Mouse (Mus musculus) olfactory bulb, adult 2 months (tissue): Measurements from ENCODE around the gene Creb5.

Source experiments
- CTCF ChIP-seq: fragments of 200-500 bp; IDR thresholded peaks from 2 replicates; pipeline ENCODE4 v1.5.1; 2012; ENCODE audit warnings: low read depth, mild to moderate bottlenecking, low read length, moderate library complexity; ENCODE audit not compliant: insufficient read depth
- POLR2A ChIP-seq: fragments of 200-500 bp; IDR thresholded peaks from 2 replicates; pipeline ENCODE4 v1.6.1; 2012; ENCODE audit warnings: mild to moderate bottlenecking, low read depth, low read length, moderate library complexity; ENCODE audit not compliant: insufficient read depth

- TF ChIP-seq POLR2A (no peak), CTCF (no peak)
Measured at GRCm38 (mm10) chr6:53624455-53625276, 337.6 kb downstream of the Creb5 start.
